Mouse (Mus musculus): ENCODE results near the gene Leng8. TPM values are rescaled to one million over a fixed set of nuclear protein-coding genes. Genes with fewer than 3 reads are reported as not detected.
A peak's percentile ranks its signal among the peaks of the same experiment; 100 is the strongest.

Leng8 gene
- polyA plus RNA-seq, 1 experiment from 2014 or later, result 14.7 TPM

DNA sequence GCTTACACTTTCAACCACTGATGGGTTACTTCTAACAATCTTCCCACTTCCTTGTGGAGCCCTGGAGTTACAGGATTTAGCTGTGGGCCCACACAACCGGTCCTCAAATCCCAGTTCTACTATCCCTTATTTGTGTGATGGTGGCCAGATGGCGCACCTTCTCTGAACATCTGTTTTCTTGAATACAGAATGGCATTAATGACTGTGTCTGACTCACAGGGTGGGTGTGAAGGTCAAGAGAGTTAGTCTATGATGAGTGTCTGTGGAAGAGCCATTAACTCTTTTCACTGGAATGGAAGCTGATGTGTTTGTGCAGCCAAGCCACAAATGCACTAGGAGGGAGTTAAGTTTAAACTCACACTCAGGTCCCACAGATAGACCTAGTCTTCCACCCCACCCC lies 38.5 kb upstream of the Leng8 start:
- Histone ChIP-seq H3K9ac (ENCODE audit: low read length) (no peak overlapping the region), H3K36me3 (ENCODE audit: control insufficient read depth, insufficient read depth, low read length) (no peaks in the 10 kb centered on the region), H3K27me3 (ENCODE audit: control insufficient read depth, insufficient read depth, low read length) (no peaks in the 10 kb centered on the region), H3K4me3 (ENCODE audit: low read depth, low read length) (no peak overlapping the region), H3K4me1 (replicated peaks; ENCODE audit: control insufficient read depth, insufficient read depth) (no peaks in the 10 kb centered on the region), H3K27ac (replicated peaks) (no peak overlapping the region), H3K9me3 (ENCODE audit: control insufficient read depth, low read length) (no peaks in the 10 kb centered on the region), H3K4me2 (replicated peaks; ENCODE audit: low read depth) (no peak overlapping the region)
- TF ChIP-seq EP300 (optimal IDR thresholded peaks at IDR 0.05), result no peak
- no peak; the same call in 1 of the 2 replicates for ATAC-seq (ENCODE audit: low FRiP score, low TSS enrichment)
- no peak for DNase-seq (ENCODE audit: low spot score)
- 71% methylated on average over 2 of the region's 2 CpGs for WGBS

DNA sequence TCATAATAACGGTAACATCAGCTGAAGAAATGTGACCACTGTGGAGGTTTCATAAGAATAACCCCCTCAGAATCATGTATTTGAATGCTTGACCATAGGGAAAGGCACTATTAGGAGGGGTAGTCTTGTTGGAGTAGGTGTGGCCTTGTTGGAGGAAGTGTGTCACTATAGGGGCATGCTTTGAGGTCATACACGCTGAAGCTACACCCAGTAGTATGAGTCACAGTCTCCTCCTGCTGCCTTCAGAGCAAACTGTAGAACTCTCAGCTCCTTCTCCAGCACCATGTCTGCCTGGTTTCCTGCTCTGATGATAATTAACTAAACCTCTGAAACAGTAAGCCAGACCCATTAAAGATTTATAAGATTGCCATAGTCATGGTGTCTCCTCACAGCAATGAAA lies 38.0 kb upstream of the Leng8 start:
- no peaks in the 10 kb centered on the region for H3K36me3 ChIP-seq (ENCODE audit: control insufficient read depth, insufficient read depth, low read length)
- H3K4me3 ChIP-seq (ENCODE audit: low read depth, low read length), result no peak overlapping the region
- H3K9ac ChIP-seq (ENCODE audit: low read length), result no peak overlapping the region
- no peak for DNase-seq (ENCODE audit: low spot score)
- no peaks in the 10 kb centered on the region for H3K9me3 ChIP-seq (ENCODE audit: control insufficient read depth, low read length)
- H3K27ac ChIP-seq (replicated peaks), result no peak overlapping the region
- ATAC-seq (ENCODE audit: low FRiP score, low TSS enrichment), result peak; percentile 94
- no peaks in the 10 kb centered on the region for H3K4me1 ChIP-seq (replicated peaks; ENCODE audit: control insufficient read depth, insufficient read depth)
- TF ChIP-seq EP300 (optimal IDR thresholded peaks at IDR 0.05), result no peak
- no peak for TF ChIP-seq CTCF (IDR thresholded peaks at IDR 0.05; ENCODE audit: low read depth)
- 61% methylated on average over 2 of the region's 2 CpGs for WGBS
- H3K27me3 ChIP-seq (ENCODE audit: control insufficient read depth, insufficient read depth, low read length), result no peaks in the 10 kb centered on the region
- no peak overlapping the region for H3K4me2 ChIP-seq (replicated peaks; ENCODE audit: low read depth)

- Histone ChIP-seq H3K4me3 (ENCODE audit: low read depth, low read length) (no peak overlapping the region), H3K4me1 (replicated peaks; ENCODE audit: control insufficient read depth, insufficient read depth) (no peaks in the 10 kb centered on the region), H3K27ac (replicated peaks) (no peak overlapping the region), H3K4me2 (replicated peaks; ENCODE audit: low read depth) (no peak overlapping the region), H3K9ac (ENCODE audit: low read length) (no peak overlapping the region), H3K9me3 (ENCODE audit: control insufficient read depth, low read length) (no peaks in the 10 kb centered on the region), H3K36me3 (ENCODE audit: control insufficient read depth, insufficient read depth, low read length) (no peaks in the 10 kb centered on the region), H3K27me3 (ENCODE audit: control insufficient read depth, insufficient read depth, low read length) (no peaks in the 10 kb centered on the region)
- TF ChIP-seq CTCF (IDR thresholded peaks at IDR 0.05; ENCODE audit: low read depth) (no peak), EP300 (optimal IDR thresholded peaks at IDR 0.05) (no peak)
- no peak for DNase-seq (ENCODE audit: low spot score)
- no peak for ATAC-seq (ENCODE audit: low FRiP score, low TSS enrichment)
- 83% methylated on average over 5 of the region's 5 CpGs for WGBS
These were observed 35.7 kb upstream of the Leng8 start for GRCm38 (mm10) chr7:4101144-4101543.

GRCm38 (mm10) chr7:4103411-4103810 lies 33.4 kb upstream of the Leng8 start:
- no peak overlapping the region for H3K27ac ChIP-seq (replicated peaks)
- no peak overlapping the region for H3K9ac ChIP-seq (ENCODE audit: low read length)
- no peak for ATAC-seq (ENCODE audit: low FRiP score, low TSS enrichment)
- 18% methylated on average over 4 of the region's 4 CpGs for WGBS
- no peaks in the 10 kb centered on the region for H3K27me3 ChIP-seq (ENCODE audit: control insufficient read depth, insufficient read depth, low read length)
- TF ChIP-seq EP300 (optimal IDR thresholded peaks at IDR 0.05), result no peak
- peak; percentile 77 for TF ChIP-seq CTCF (IDR thresholded peaks at IDR 0.05; ENCODE audit: low read depth)
- no peak overlapping the region for H3K4me2 ChIP-seq (replicated peaks; ENCODE audit: low read depth)
- H3K4me3 ChIP-seq (ENCODE audit: low read depth, low read length), result no peak overlapping the region
- no peak for DNase-seq (ENCODE audit: low spot score)
- H3K9me3 ChIP-seq (ENCODE audit: control insufficient read depth, low read length), result no peaks in the 10 kb centered on the region
- H3K4me1 ChIP-seq (replicated peaks; ENCODE audit: control insufficient read depth, insufficient read depth), result no peaks in the 10 kb centered on the region
- no peaks in the 10 kb centered on the region for H3K36me3 ChIP-seq (ENCODE audit: control insufficient read depth, insufficient read depth, low read length)

DNA sequence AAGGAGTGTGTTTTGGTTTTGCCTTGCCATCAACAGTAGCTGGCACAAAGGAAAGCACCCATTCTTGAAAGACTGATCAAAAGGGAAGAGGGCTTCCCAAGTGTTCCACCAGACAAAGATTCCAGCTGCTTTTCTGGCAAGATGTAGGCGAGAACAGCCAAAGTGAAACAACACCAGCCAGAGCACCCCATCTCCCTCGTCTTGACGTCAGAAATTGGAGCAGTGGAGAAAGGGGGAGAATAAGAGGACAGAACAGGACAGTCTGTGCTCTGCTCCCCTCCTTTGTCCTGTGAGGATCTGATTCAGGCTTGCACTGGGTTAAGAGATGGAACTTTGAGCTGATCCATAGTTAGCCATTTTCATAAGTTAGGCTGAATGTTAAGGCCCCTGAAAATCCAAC lies 25.1 kb upstream of the Leng8 start:
- H3K9me3 ChIP-seq (ENCODE audit: control insufficient read depth, low read length), result no peaks in the 10 kb centered on the region
- no peak for DNase-seq (ENCODE audit: low spot score)
- WGBS, result 46% methylated on average over 3 of the region's 3 CpGs
- H3K27ac ChIP-seq (replicated peaks), result no peak overlapping the region
- H3K9ac ChIP-seq (ENCODE audit: low read length), result no peak overlapping the region
- no peak for ATAC-seq (ENCODE audit: low FRiP score, low TSS enrichment)
- TF ChIP-seq EP300 (optimal IDR thresholded peaks at IDR 0.05), result no peak
- no peak for TF ChIP-seq CTCF (IDR thresholded peaks at IDR 0.05; ENCODE audit: low read depth)
- H3K4me1 ChIP-seq (replicated peaks; ENCODE audit: control insufficient read depth, insufficient read depth), result no peaks in the 10 kb centered on the region
- H3K36me3 ChIP-seq (ENCODE audit: control insufficient read depth, insufficient read depth, low read length), result no peaks in the 10 kb centered on the region
- H3K27me3 ChIP-seq (ENCODE audit: control insufficient read depth, insufficient read depth, low read length), result no peaks in the 10 kb centered on the region
- no peak overlapping the region for H3K4me2 ChIP-seq (replicated peaks; ENCODE audit: low read depth)
- H3K4me3 ChIP-seq (ENCODE audit: low read depth, low read length), result no peak overlapping the region

- no peak overlapping the region for H3K9ac ChIP-seq (ENCODE audit: low read length)
- ATAC-seq (ENCODE audit: low FRiP score, low TSS enrichment), result no peak
- no peak for DNase-seq (ENCODE audit: low spot score)
- no peaks in the 10 kb centered on the region for H3K36me3 ChIP-seq (ENCODE audit: control insufficient read depth, insufficient read depth, low read length)
- no peak overlapping the region for H3K27ac ChIP-seq (replicated peaks)
- no peak overlapping the region for H3K4me3 ChIP-seq (ENCODE audit: low read depth, low read length)
- H3K4me1 ChIP-seq (replicated peaks; ENCODE audit: control insufficient read depth, insufficient read depth), result no peaks in the 10 kb centered on the region
- 65% methylated on average over 8 of the region's 8 CpGs for WGBS
- TF ChIP-seq EP300 (optimal IDR thresholded peaks at IDR 0.05) (no peak), CTCF (IDR thresholded peaks at IDR 0.05; ENCODE audit: low read depth) (no peak)
- no peak overlapping the region for H3K4me2 ChIP-seq (replicated peaks; ENCODE audit: low read depth)
- peaks cover 3% of the 10 kb centered on the region; the same call in 1 of the 2 replicates for H3K27me3 ChIP-seq (ENCODE audit: control insufficient read depth, insufficient read depth, low read length)
- no peaks in the 10 kb centered on the region for H3K9me3 ChIP-seq (ENCODE audit: control insufficient read depth, low read length)
These were observed 19.6 kb upstream of the Leng8 start for GRCm38 (mm10) chr7:4117050-4117814.

Data from stomach, postnatal 0 days (tissue).